Mouse (Mus musculus) forebrain, embryonic 16.5 days (tissue): ENCODE data around the gene Gcn1l1. TPM values are rescaled to one million over a fixed set of nuclear protein-coding genes. Genes with fewer than 3 reads are reported as not detected.

Source experiments
- ATAC-seq: fragments of 200-750 bp; cut with Nextera tagmentation; 2 replicates; pipeline ENCODE4 v1.8.0; 2017; ENCODE audit warnings: mild to moderate bottlenecking, moderate library complexity
- H3K27ac ChIP-seq: fragments of 300-500 bp; sonication (generic); 2 replicates; pipeline ENCODE4 v1.5.1; 2014; ENCODE audit warnings: low read length, control low read depth
- H3K27me3 ChIP-seq: fragments of 300-500 bp; sonication (generic); replicated peaks from 2 replicates; pipeline ENCODE4 v1.6.1; 2014; ENCODE audit warnings: low read length; ENCODE audit not compliant: control insufficient read depth, insufficient read depth
- H3K36me3 ChIP-seq: fragments of 300-500 bp; sonication (generic); 2 replicates; pipeline ENCODE4 v1.6.1; 2014; ENCODE audit not compliant: control insufficient read depth, insufficient read depth
- H3K4me1 ChIP-seq: fragments of 300-500 bp; sonication (generic); replicated peaks from 2 replicates; pipeline ENCODE4 v1.6.1; 2014; ENCODE audit warnings: low read length; ENCODE audit not compliant: control insufficient read depth, insufficient read depth
- H3K4me2 ChIP-seq: fragments of 300-500 bp; sonication (generic); 2 replicates; pipeline ENCODE4 v1.6.1; 2014; ENCODE audit warnings: mild to moderate bottlenecking, low read length, control low read depth
- H3K4me3 ChIP-seq: fragments of 300-500 bp; sonication (generic); replicated peaks from 2 replicates; pipeline ENCODE4 v1.5.1; 2014; ENCODE audit warnings: mild to moderate bottlenecking, low read length, control low read depth
- H3K9ac ChIP-seq: fragments of 300-500 bp; sonication (generic); replicated peaks from 2 replicates; pipeline ENCODE4 v1.6.1; 2014; ENCODE audit warnings: low read depth, low read length, control low read depth
- H3K9me3 ChIP-seq: fragments of 300-500 bp; sonication (generic); 2 replicates; pipeline ENCODE4 v1.6.1; 2016; ENCODE audit warnings: low read length; ENCODE audit not compliant: control insufficient read depth
- WGBS: fragments of 180-500 bp; shearing (Covaris S2); extraction: QIAGEN DNeasy Blood & Tissue Kit; methylation state at CpG from one replicate; pipeline ENCODE4 v1.1.7; 2014; 5-methylcytosine and 5-hydroxymethylcytosine counted together
- polyA plus RNA-seq: library from polyadenylated mRNA; unstranded; fragments of >200 nt; fragmentation: Nextera tagmentation; extraction: Ambion mirVana; gene quantifications from 2 replicates; pipeline ENCODE4 v1.2.1, GENCODE M21; 2015

The Gcn1l1 gene
- polyA plus RNA-seq, 1 experiment from 2014 or later = 53.6 TPM

DNA sequence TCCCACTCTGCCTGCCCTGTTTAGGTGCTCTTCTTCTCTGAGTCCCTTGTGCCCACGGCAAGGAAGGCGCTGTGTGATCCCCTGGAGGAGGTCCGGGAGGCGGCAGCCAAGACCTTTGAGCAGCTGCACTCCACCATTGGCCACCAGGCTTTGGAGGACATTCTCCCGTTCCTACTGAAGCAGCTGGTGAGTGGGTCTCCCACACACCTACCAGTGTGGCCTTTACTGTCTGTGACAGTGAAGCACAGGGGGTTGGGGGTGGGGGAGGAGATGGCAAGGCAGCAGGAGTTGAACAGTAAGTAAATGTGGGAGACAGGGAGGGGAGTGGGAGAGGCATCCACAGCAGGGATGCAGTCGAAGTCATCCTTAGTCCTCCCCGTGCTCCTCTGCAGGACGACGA is 48.3 kb downstream of the Gcn1l1 start:
- ATAC-seq = no peak
- no peak overlapping the region for H3K27ac ChIP-seq
- no peaks in the 10 kb centered on the region for H3K9me3 ChIP-seq
- no peaks in the 10 kb centered on the region for H3K4me1 ChIP-seq
- WGBS = 90% methylated on average over 9 of the region's 9 CpGs
- H3K4me3 ChIP-seq = no peak overlapping the region
- H3K36me3 ChIP-seq = peaks cover 64% of the 10 kb centered on the region
- H3K4me2 ChIP-seq = no peak overlapping the region
- no peaks in the 10 kb centered on the region for H3K27me3 ChIP-seq
- no peak overlapping the region for H3K9ac ChIP-seq

DNA sequence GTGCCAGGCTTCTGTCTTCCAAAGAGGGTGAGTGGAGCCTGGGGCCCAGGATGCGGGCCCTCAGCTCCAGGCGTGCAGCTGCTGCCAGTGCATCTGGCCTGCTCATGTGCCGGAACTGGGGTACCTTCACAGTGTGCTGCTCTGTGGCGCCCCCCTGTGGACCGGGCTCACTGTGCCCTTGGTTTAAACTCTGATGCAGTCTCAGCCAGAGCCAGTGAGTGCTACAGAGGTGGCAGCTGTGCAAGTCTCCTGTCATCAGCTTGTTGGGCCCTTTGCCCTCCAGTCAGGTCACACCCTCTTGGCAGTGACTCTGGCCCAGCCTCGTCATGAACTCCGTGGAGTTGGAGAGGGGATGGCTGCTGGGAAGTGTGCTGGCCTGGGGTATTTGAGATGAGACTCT is 49.9 kb downstream of the Gcn1l1 start:
- no peak overlapping the region for H3K4me2 ChIP-seq
- ATAC-seq = no peak
- no peak overlapping the region for H3K4me3 ChIP-seq
- H3K36me3 ChIP-seq = peaks cover 68% of the 10 kb centered on the region
- H3K9ac ChIP-seq = no peak overlapping the region
- H3K27me3 ChIP-seq = no peaks in the 10 kb centered on the region
- no peak overlapping the region for H3K27ac ChIP-seq
- H3K9me3 ChIP-seq = no peaks in the 10 kb centered on the region
- 82% methylated on average over 7 of the region's 7 CpGs for WGBS
- no peaks in the 10 kb centered on the region for H3K4me1 ChIP-seq

DNA sequence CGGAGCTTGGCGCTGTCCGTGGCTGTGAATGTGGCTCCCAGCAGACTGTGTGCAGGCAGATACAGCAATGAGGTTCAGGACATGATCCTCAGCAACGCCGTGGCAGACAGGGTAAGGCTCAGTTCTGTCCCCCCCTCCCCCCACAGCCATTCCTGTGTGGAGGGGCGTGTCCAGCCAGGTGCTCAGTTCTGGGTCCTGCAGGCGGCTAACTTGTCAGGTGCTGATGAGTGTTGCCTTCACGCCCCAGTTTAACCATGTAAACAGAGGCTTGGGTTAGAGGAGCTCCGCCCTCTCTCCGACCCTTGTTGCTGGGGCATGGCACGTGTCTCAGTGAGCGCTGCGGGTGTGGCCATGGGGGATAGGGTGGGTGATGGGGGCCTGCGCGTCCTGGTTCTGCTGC is 54.6 kb downstream of the Gcn1l1 start:
- H3K27me3 ChIP-seq = no peaks in the 10 kb centered on the region
- no peak overlapping the region for H3K9ac ChIP-seq
- no peak overlapping the region for H3K4me3 ChIP-seq
- WGBS = 95% methylated on average over 15 of the region's 15 CpGs
- no peak overlapping the region for H3K4me2 ChIP-seq
- H3K27ac ChIP-seq = no peak overlapping the region
- H3K4me1 ChIP-seq = no peaks in the 10 kb centered on the region
- no peak for ATAC-seq
- peaks cover 44% of the 10 kb centered on the region for H3K36me3 ChIP-seq
- no peaks in the 10 kb centered on the region for H3K9me3 ChIP-seq

DNA sequence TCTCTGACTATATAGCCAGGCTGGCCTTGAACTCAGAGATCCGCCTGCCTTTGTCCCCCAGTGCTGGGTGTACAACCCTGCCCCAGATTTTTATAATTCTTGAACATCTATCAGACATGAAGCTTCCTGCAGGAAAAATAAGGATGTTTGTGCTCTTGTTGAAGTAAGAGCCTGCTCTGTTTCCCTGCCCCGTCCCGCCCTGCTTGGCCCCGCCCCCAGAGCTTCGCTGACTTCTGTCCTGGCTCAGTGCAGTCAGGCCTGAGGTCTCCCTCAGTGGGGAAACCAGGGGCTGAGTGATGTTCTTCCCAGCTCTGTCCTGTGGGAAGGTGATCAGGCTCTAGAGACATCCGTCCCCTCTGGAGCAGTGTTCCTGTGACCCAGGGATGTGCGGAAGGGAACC is 57.6 kb downstream of the Gcn1l1 start:
- Histone ChIP-seq H3K27ac (no peak overlapping the region), H3K27me3 (no peaks in the 10 kb centered on the region), H3K4me1 (no peaks in the 10 kb centered on the region), H3K9ac (no peak overlapping the region), H3K4me2 (no peak overlapping the region), H3K4me3 (no peak overlapping the region), H3K9me3 (no peaks in the 10 kb centered on the region), H3K36me3 (peaks cover 21% of the 10 kb centered on the region)
- no peak for ATAC-seq
- WGBS = 86% methylated on average over 7 of the region's 7 CpGs

DNA sequence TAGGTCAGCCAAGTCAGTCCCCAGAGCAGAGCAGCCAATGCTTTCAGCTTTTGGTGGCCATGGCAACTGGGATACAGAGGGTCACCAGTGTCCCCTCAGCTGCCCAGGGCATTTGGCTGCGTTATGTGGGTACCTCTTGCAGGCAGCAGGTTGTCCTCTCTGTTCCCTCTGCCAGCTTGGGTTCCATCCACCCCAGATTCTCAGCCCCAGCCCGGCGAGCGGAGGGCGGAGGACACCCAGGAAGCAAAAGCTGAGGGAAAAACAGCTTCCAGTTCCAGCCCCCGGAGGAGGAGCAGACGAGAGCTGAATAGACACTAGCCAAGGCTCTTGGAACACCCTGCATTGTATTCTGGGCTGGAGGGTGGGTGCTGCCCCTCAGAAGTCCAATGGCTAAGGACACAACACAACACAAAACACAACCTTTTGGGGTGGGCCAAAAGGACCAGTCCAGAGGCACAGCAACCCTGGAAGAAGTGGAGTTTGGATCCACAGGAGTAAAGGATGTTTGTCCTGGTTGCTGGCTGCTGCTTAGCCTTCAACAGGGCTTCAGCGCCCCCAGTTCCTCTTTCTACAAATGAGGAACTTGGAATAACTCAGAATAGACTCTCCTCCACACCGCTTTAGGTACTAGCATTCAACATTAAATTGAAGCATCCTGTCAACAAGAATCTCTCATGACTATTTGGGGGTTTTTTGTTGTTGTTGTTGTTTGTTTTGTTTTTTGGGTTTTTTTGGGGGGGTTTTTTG is 58.8 kb downstream of the Gcn1l1 start:
- no peak overlapping the region for H3K4me2 ChIP-seq
- H3K27ac ChIP-seq = no peak overlapping the region
- H3K36me3 ChIP-seq = peaks cover 16% of the 10 kb centered on the region
- no peaks in the 10 kb centered on the region for H3K9me3 ChIP-seq
- ATAC-seq = no peak
- WGBS = 74% methylated on average over 9 of the region's 9 CpGs
- no peaks in the 10 kb centered on the region for H3K27me3 ChIP-seq
- H3K4me1 ChIP-seq = no peaks in the 10 kb centered on the region
- no peak overlapping the region for H3K4me3 ChIP-seq
- no peak overlapping the region for H3K9ac ChIP-seq

DNA sequence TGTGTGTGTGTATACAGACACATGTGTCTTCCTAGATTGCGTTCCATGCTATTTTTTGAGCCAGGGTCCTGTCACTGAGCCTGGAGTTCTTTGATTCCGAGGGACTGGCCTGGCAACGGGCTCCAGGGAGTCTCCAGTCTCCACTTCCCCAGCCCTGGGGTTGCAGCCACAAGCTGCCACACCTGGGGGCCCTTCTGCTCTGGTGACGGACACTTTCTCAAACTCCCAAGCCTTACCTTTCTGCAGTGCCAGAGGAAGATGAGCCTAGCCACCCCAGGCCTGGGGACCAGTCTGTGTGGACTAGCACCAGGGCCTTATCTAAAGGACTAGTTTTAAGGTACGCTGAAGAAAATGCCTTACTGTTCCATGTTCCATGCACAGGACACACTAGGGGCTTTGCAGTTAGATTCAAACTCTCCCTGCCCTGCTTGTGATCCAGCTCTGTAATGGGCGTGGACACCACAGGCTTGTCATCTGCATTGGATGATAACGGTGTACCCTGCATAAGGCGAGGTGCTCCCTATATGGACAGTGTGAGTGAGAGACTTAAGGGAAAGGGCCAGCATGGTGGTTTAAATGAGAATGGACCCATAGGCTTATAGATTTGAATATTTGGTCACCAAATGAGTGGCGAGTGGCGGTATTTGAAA is 61.3 kb downstream of the Gcn1l1 start:
- 88% methylated on average over 10 of the region's 10 CpGs for WGBS
- H3K27me3 ChIP-seq = no peaks in the 10 kb centered on the region
- H3K9ac ChIP-seq = no peak overlapping the region
- H3K36me3 ChIP-seq = peaks cover 2% of the 10 kb centered on the region; the same call in 1 of the 2 replicates
- no peaks in the 10 kb centered on the region for H3K9me3 ChIP-seq
- no peak overlapping the region for H3K27ac ChIP-seq
- no peak overlapping the region for H3K4me2 ChIP-seq
- H3K4me1 ChIP-seq = peaks cover 7% of the 10 kb centered on the region
- no peak overlapping the region for H3K4me3 ChIP-seq
- no peak for ATAC-seq

DNA sequence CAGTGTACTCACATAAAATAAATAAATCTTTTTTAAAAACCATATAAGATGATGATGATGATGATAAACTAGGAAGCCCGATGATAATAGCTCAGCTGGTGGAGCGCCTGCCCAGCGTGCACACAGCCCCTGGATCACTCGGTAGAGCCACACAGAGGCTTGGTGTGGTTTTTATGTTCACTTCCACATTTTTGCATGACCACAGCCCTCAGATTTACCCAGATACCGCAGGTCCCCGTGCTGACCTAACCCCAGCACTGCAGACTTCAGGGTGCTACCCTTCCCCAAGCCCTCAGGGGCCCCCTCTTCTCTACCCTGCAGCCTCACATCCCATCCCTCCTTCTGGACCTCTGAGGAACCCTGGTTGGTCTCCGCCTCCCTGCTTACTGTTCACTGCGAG is 63.0 kb downstream of the Gcn1l1 start:
- no peak for ATAC-seq
- Histone ChIP-seq H3K27me3 (no peaks in the 10 kb centered on the region), H3K27ac (no peak overlapping the region), H3K4me3 (no peak overlapping the region), H3K9me3 (no peaks in the 10 kb centered on the region), H3K4me2 (no peak overlapping the region), H3K4me1 (peaks cover 15% of the 10 kb centered on the region), H3K36me3 (no peaks in the 10 kb centered on the region), H3K9ac (no peak overlapping the region)
- 75% methylated on average over 8 of the region's 8 CpGs for WGBS

DNA sequence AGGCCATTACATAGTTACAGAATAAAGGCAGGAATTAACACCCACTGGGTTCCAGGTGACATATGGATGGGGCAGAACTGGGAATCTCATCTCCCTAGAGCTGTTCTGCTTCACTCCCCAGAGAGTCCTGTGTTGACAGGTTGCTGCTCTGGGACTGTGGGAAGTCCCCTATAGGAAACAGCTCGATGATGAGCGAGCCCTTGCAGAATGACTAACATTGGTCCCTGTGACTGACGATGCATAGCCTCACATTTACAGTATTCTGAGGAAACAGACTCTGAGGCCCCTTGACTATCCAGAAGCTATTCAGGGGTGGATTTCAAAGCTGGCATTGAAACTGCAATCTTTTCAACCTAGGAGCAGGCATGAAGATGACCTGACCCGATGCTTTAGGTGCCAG is 64.6 kb downstream of the Gcn1l1 start:
- H3K36me3 ChIP-seq = no peaks in the 10 kb centered on the region
- peaks cover 29% of the 10 kb centered on the region for H3K4me1 ChIP-seq
- WGBS = 90% methylated on average over 4 of the region's 4 CpGs
- no peak for ATAC-seq
- no peak overlapping the region for H3K4me3 ChIP-seq
- H3K4me2 ChIP-seq = no peak overlapping the region
- no peaks in the 10 kb centered on the region for H3K9me3 ChIP-seq
- H3K27ac ChIP-seq = no peak overlapping the region
- no peaks in the 10 kb centered on the region for H3K27me3 ChIP-seq
- no peak overlapping the region for H3K9ac ChIP-seq

DNA sequence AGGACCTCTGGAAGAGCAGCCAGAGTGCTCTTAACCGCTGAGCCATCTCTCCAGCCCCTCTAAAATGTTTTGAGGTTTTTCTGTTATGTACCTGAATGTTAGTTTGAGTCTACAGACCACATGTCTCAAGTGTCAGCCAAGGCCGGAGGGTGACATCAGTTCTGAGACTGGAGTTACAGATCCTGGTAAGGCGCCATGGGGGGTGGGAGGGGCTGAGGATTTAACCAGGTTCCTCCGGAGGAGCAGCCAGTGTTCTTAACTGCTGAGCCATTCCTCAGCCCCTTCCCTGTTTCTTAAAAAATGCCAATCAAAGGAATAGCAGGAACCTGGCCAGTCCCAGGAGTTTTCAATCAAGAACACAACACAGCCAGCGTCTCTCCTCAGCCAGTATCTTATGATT is 65.2 kb downstream of the Gcn1l1 start:
- ATAC-seq = no peak
- Histone ChIP-seq H3K36me3 (no peaks in the 10 kb centered on the region), H3K4me2 (no peak overlapping the region), H3K27me3 (no peaks in the 10 kb centered on the region), H3K27ac (no peak overlapping the region), H3K4me3 (no peak overlapping the region), H3K9me3 (no peaks in the 10 kb centered on the region), H3K9ac (no peak overlapping the region), H3K4me1 (peaks cover 35% of the 10 kb centered on the region)
- 40% methylated on average over 5 of the region's 5 CpGs for WGBS
